Mouse (Mus musculus) hindbrain, embryonic 11.5 days (tissue): ENCODE data around the gene Nat8l. TPM values are rescaled to one million over a fixed set of nuclear protein-coding genes. Genes with fewer than 3 reads are reported as not detected.

ENCODE experiments used
- ATAC-seq: fragments of 200-750 bp; cut with Nextera tagmentation; 2 replicates; pipeline ENCODE4 v1.8.0; 2017; ENCODE audit warnings: mild to moderate bottlenecking, moderate TSS enrichment, moderate library complexity; ENCODE audit not compliant: low FRiP score
- DNase-seq: peaks from one replicate; pipeline ENCODE4 v3.0.0-alpha.2; 2015; ENCODE audit warnings: low spot score
- H3K27ac ChIP-seq: fragments of 300-500 bp; sonication (generic); 2 replicates; pipeline ENCODE4 v1.5.1; 2014; ENCODE audit warnings: mild to moderate bottlenecking, low read depth, low read length
- H3K27me3 ChIP-seq: fragments of 300-500 bp; sonication (generic); 2 replicates; pipeline ENCODE4 v1.6.1; 2014; ENCODE audit warnings: mild to moderate bottlenecking, low read length, moderate library complexity, mixed read lengths; ENCODE audit not compliant: control insufficient read depth, insufficient read depth
- H3K36me3 ChIP-seq: fragments of 300-500 bp; sonication (generic); 2 replicates; pipeline ENCODE4 v1.6.1; 2014; ENCODE audit warnings: mild to moderate bottlenecking, low read length, moderate library complexity, mixed read lengths; ENCODE audit not compliant: control insufficient read depth, insufficient read depth
- H3K4me1 ChIP-seq: fragments of 300-500 bp; sonication (generic); replicated peaks from 2 replicates; pipeline ENCODE4 v1.6.1; 2014; ENCODE audit warnings: low read length, mixed read lengths; ENCODE audit not compliant: control insufficient read depth, insufficient read depth
- H3K4me2 ChIP-seq: fragments of 300-500 bp; sonication (generic); replicated peaks from 2 replicates; pipeline ENCODE4 v1.6.1; 2014; ENCODE audit warnings: mild to moderate bottlenecking, low read depth, low read length
- H3K4me3 ChIP-seq: fragments of 300-500 bp; sonication (generic); 2 replicates; pipeline ENCODE4 v1.5.1; 2014; ENCODE audit warnings: low read depth, low read length
- H3K9ac ChIP-seq: fragments of 300-500 bp; sonication (generic); 2 replicates; pipeline ENCODE4 v1.6.1; 2014; ENCODE audit warnings: low read depth, low read length
- H3K9me3 ChIP-seq: fragments of 300-500 bp; sonication (generic); 2 replicates; pipeline ENCODE4 v1.6.1; 2016; ENCODE audit warnings: low read length; ENCODE audit not compliant: control insufficient read depth
- WGBS: fragments of 180-500 bp; shearing (Covaris S2); extraction: QIAGEN DNeasy Blood & Tissue Kit; methylation state at CpG from one replicate; pipeline ENCODE4 v1.1.7; 2014; 5-methylcytosine and 5-hydroxymethylcytosine counted together
- polyA plus RNA-seq: library from polyadenylated mRNA; unstranded; fragments of >200 nt; fragmentation: Nextera tagmentation; extraction: Ambion mirVana; gene quantifications from 2 replicates; pipeline ENCODE4 v1.2.1, GENCODE M21; 2014

The Nat8l gene
- polyA plus RNA-seq, 1 experiment from 2014 or later: 1.2 TPM

DNA sequence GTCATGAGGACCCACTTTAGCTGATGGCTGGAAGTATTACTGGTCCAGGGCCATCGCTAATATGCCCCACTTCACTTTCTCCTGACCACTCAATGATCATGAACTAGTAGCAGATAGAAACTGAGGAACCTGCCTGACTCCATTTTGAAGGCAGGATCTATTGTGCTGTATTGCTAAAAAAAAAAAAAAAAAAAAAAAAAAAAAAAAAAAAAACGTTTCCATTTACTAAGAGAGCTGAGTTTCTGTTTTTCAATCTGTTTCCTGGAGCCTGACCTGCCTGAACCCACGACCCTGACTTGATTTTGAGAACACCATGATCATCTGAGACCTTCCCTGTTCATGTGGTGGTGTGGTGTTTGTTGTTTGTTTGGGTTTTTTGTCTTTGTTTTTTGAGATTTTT lies 19.5 kb upstream of the Nat8l start:
- no peaks in the 10 kb centered on the region for H3K27me3 ChIP-seq
- H3K9ac ChIP-seq: no peak overlapping the region
- no peaks in the 10 kb centered on the region for H3K4me1 ChIP-seq
- 70% methylated on average over 2 of the region's 3 CpGs for WGBS
- no peak overlapping the region for H3K4me2 ChIP-seq
- H3K9me3 ChIP-seq: no peaks in the 10 kb centered on the region
- no peak overlapping the region for H3K4me3 ChIP-seq
- ATAC-seq (no peak), DNase-seq (no peak)
- no peaks in the 10 kb centered on the region for H3K36me3 ChIP-seq
- no peak overlapping the region for H3K27ac ChIP-seq

DNA sequence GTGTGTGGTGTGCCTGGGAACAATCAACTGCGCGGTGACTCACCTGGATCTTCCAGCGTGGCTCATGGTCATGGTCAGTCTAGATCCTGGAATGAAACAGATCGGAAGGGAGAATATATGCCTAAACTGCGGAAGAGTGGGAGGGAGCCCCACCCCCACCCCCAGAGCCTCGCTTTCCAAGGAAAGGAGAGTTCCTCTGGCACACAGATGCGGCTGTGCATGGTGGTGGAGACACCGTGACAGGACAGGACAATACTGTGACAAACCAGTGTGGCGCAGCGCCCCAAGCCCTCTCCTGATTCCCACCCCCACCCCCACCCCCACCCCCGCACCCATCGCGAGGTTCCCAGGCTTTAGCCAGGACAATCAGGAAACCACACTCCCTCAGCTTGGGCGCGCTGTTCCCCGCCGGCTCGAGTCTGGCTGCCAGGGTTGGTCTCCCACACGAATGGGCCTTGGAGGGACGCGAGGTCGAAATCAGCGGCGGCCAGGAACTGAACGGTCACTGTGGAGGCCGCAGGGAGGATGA lies 13.0 kb upstream of the Nat8l start:
- Histone ChIP-seq H3K9ac (peak overlapping the region; percentile 92), H3K9me3 (no peaks in the 10 kb centered on the region), H3K4me3 (peak overlapping the region; percentile 93), H3K27me3 (no peaks in the 10 kb centered on the region), H3K4me2 (peak overlapping the region; percentile 91), H3K27ac (peak overlapping the region; percentile 91), H3K4me1 (peaks cover 3% of the 10 kb centered on the region), H3K36me3 (no peaks in the 10 kb centered on the region)
- ATAC-seq (peak; percentile 71), DNase-seq (peak; percentile 35)
- 4% methylated on average over 23 of the region's 26 CpGs for WGBS

DNA sequence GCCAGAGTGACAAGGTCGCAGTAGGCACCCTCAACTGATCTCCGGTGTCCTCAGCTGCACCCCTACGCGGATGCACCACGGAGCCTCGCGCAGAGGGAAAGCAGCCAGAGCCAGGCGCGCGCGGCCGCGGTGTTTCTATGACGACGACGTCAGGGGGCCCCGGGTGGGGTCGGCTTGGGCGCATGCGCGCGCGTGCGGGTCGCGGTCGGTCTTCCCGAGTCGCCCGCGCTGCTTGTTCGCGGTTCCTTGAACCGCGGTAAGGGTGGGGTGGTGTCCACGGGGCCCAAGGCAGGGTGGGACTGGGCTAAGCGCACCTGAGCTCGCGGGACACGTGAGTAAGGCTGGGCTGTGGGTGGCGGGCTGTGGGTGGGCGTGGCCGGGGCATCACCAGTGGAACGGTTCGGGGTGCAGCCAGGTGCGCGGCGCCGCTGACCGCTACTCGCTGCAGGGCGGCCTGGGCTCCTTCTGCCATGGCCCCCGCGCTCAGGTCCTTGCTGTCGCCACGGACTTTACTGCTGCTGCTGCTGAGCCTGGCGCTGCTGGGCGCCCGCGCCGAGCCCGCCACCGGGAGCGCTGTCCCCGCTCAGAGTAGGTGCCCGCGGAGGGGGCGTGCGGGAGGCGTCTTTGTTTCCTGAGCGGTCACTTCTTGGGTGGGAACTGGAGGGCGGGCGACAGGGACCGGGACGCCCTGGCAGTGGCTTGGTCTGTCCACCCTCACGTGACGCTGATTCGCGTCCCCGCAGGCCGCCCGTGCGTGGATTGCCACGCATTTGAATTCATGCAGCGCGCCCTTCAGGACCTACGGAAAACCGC lies 12.3 kb upstream of the Nat8l start, which contains the start of gene Gm1673:
Gm1673 (plus strand) TSS at position 125 of the 813 bp plus-strand sequence.
- H3K9ac ChIP-seq: peak within 1 kb of the TSS; percentile 92
- DNase-seq (peak; percentile 95), ATAC-seq (peak; percentile 92)
- H3K9me3 ChIP-seq: no peaks in the 10 kb centered on the region
- under 1% methylated on average over 82 of the region's 88 CpGs for WGBS
- H3K4me2 ChIP-seq: peak within 1 kb of the TSS; percentile 91
- no peaks in the 10 kb centered on the region for H3K36me3 ChIP-seq
- H3K27me3 ChIP-seq: no peaks in the 10 kb centered on the region
- peaks cover 3% of the 10 kb centered on the region for H3K4me1 ChIP-seq
- H3K4me3 ChIP-seq: peak within 1 kb of the TSS; percentile 93
- peak within 1 kb of the TSS; percentile 91 for H3K27ac ChIP-seq

- peak; percentile 20; the same call in 1 of the 2 replicates for ATAC-seq
- H3K27me3 ChIP-seq: no peaks in the 10 kb centered on the region
- peak overlapping the region; percentile 96 for H3K27ac ChIP-seq
Observed at GRCm38 (mm10) chr5:33994671-33995625, 836 bp upstream of the Nat8l start.

DNA sequence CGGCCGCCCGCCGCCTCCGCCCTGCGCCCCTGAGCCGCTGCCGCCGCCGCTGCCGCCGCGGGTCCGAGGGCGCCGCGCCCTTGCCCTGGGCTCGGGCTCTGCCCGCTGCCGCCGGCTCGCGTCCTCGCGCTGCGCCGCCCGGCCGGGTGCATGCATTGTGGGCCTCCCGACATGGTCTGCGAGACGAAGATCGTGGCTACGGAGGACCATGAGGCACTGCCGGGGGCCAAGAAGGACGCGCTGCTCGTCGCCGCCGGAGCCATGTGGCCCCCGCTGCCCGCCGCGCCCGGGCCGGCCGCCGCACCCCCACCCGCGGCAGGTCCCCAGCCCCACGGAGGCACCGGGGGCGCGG lies 886 bp downstream of the Nat8l start:
- no peaks in the 10 kb centered on the region for H3K9me3 ChIP-seq
- H3K27me3 ChIP-seq: no peaks in the 10 kb centered on the region
- peak overlapping the region; percentile 92 for H3K4me2 ChIP-seq
- 1% methylated on average over 36 of the region's 55 CpGs for WGBS
- DNase-seq (no peak), ATAC-seq (no peak)
- peak overlapping the region; percentile 78 for H3K9ac ChIP-seq
- H3K36me3 ChIP-seq: no peaks in the 10 kb centered on the region
- H3K4me1 ChIP-seq: peaks cover 8% of the 10 kb centered on the region; the same call in 1 of the 2 replicates
- peak overlapping the region; percentile 96 for H3K27ac ChIP-seq
- peak overlapping the region; percentile 62 for H3K4me3 ChIP-seq

More at GRCm38 (mm10) chr5:33994671-33995625, 836 bp upstream of the Nat8l start:
- H3K9ac ChIP-seq: peak overlapping the region; percentile 78
- H3K36me3 ChIP-seq: no peaks in the 10 kb centered on the region
- 34% methylated on average over 28 of the region's 28 CpGs for WGBS
- peaks cover 8% of the 10 kb centered on the region; the same call in 1 of the 2 replicates for H3K4me1 ChIP-seq
- peak overlapping the region; percentile 92 for H3K4me2 ChIP-seq
- peak overlapping the region; percentile 62 for H3K4me3 ChIP-seq
- DNase-seq: peak; percentile 65
- H3K9me3 ChIP-seq: no peaks in the 10 kb centered on the region

GRCm38 (mm10) chr5:33997051-33997741 lies 1.4 kb downstream of the Nat8l start:
- H3K4me1 ChIP-seq: peaks cover 8% of the 10 kb centered on the region; the same call in 1 of the 2 replicates
- no peaks in the 10 kb centered on the region for H3K36me3 ChIP-seq
- H3K9ac ChIP-seq: peak overlapping the region; percentile 78
- under 1% methylated on average over 65 of the region's 80 CpGs for whole genome bisulfite sequencing
- no peaks in the 10 kb centered on the region for H3K27me3 ChIP-seq
- peak overlapping the region; percentile 92 for H3K4me2 ChIP-seq
- ATAC-seq (peak; percentile 34), DNase-seq (peak; percentile 61)
- H3K27ac ChIP-seq: peak overlapping the region; percentile 96
- no peaks in the 10 kb centered on the region for H3K9me3 ChIP-seq
- peak overlapping the region; percentile 62 for H3K4me3 ChIP-seq

GRCm38 (mm10) chr5:33997829-33998504 lies 2.2 kb downstream of the Nat8l start:
- DNase-seq (no peak), ATAC-seq (no peak)
- Histone ChIP-seq H3K4me1 (peaks cover 8% of the 10 kb centered on the region; the same call in 1 of the 2 replicates), H3K36me3 (no peaks in the 10 kb centered on the region), H3K9me3 (no peaks in the 10 kb centered on the region), H3K4me3 (peak overlapping the region; percentile 62), H3K9ac (peak overlapping the region; percentile 78), H3K4me2 (peak overlapping the region; percentile 92), H3K27me3 (no peaks in the 10 kb centered on the region), H3K27ac (no peak overlapping the region)
- 78% methylated on average over 19 of the region's 20 CpGs for WGBS
